Mouse (Mus musculus) erythroid progenitor cell, adult 5-6 weeks (primary cell): Measurements from ENCODE around the gene Gm10260. TPM values are rescaled to one million over a fixed set of nuclear protein-coding genes. Genes with fewer than 3 reads are reported as not detected.
A peak's percentile ranks its signal among the peaks of the same experiment; 100 is the strongest.

Source experiments
- ATAC-seq: replicated peaks from 2 replicates; pipeline ENCODE4 v1.8.0; 2016; ENCODE audit warnings: moderate number of reproducible peaks, mild to moderate bottlenecking, moderate TSS enrichment, inconsistent platforms; ENCODE audit not compliant: poor library complexity, low FRiP score, severe bottlenecking
- total RNA-seq, 2 experiments: library from RNA; stranded (forward) in 1 of 2; stranded (reverse) in 1 of 2; fragments of 150-400 nt in 1 of 2; fragments of 186-747, 209-891 nt in 1 of 2; gene quantifications; 2 replicates each; pipeline versions ENCODE4 v1.2.3 to v1.2.4; 2015 to 2017; ENCODE audit warnings: low replicate concordance in 2 of 2

The Gm10260 gene
- total RNA-seq (2015; ENCODE audit: low replicate concordance) = 6.8 TPM in 1 of 2 replicates, not detected in the other
- 0.45 and 3.2 TPM in 2 replicates for total RNA-seq (2017; ENCODE audit: low replicate concordance)

- no peak for ATAC-seq
Measured at GRCm38 (mm10) chr13:97760532-97760931, at the start of gene Gm10260. Gm10260 (minus strand) TSS chr13:97760632.

- no peak for ATAC-seq
Measured at GRCm38 (mm10) chr13:97809828-97810227, 49.4 kb upstream of the Gm10260 start.

- no peak for ATAC-seq
Measured at GRCm38 (mm10) chr13:97805907-97806306, 45.5 kb upstream of the Gm10260 start.

GRCm38 (mm10) chr13:97802386-97802785 lies 42.0 kb upstream of the Gm10260 start:
- 0 out of 2 replicates have a peak, but pooled peaks have one; percentile 21 for ATAC-seq

- ATAC-seq = no peak
Measured at GRCm38 (mm10) chr13:97797462-97797861, 37.0 kb upstream of the Gm10260 start.

GRCm38 (mm10) chr13:97794780-97795179 lies 34.3 kb upstream of the Gm10260 start:
- ATAC-seq = no peak

GRCm38 (mm10) chr13:97793932-97794331 lies 33.5 kb upstream of the Gm10260 start:
- peak; percentile 71 for ATAC-seq

GRCm38 (mm10) chr13:97791664-97792063 lies 31.2 kb upstream of the Gm10260 start:
- no peak for ATAC-seq

GRCm38 (mm10) chr13:97789782-97790450 lies 29.5 kb upstream of the Gm10260 start:
- ATAC-seq = no peak

- ATAC-seq = no peak
Measured at GRCm38 (mm10) chr13:97785167-97785835, 24.9 kb upstream of the Gm10260 start.

- no peak for ATAC-seq
Measured at GRCm38 (mm10) chr13:97783423-97784143, 23.2 kb upstream of the Gm10260 start.

GRCm38 (mm10) chr13:97782063-97782462 lies 21.6 kb upstream of the Gm10260 start:
- ATAC-seq = no peak

- no peak for ATAC-seq
Measured at GRCm38 (mm10) chr13:97781637-97782036, 21.2 kb upstream of the Gm10260 start.

GRCm38 (mm10) chr13:97780556-97780955 lies 20.1 kb upstream of the Gm10260 start:
- ATAC-seq = no peak

GRCm38 (mm10) chr13:97779657-97780445 lies 19.4 kb upstream of the Gm10260 start:
- ATAC-seq = no peak

GRCm38 (mm10) chr13:97778698-97779194 lies 18.3 kb upstream of the Gm10260 start:
- peak; percentile 81 for ATAC-seq

GRCm38 (mm10) chr13:97777667-97778066 lies 17.2 kb upstream of the Gm10260 start:
- peak; percentile 57 for ATAC-seq

- no peak for ATAC-seq
Measured at GRCm38 (mm10) chr13:97776702-97777101, 16.3 kb upstream of the Gm10260 start.

GRCm38 (mm10) chr13:97775907-97776306 lies 15.5 kb upstream of the Gm10260 start:
- ATAC-seq = no peak
